Mouse (Mus musculus) midbrain, embryonic 12.5 days (tissue): ENCODE measurements around the gene Tnfsf12. TPM values are rescaled to one million over a fixed set of nuclear protein-coding genes. Genes with fewer than 3 reads are reported as not detected.
"Not testable (repeated sequence)": the region's sequence is repeated elsewhere in the genome, so short reads cannot be mapped to it uniquely, and the experiment has no call there.

Experiments used
- ATAC-seq: fragments of 200-750 bp; cut with Nextera tagmentation; 2 replicates; pipeline ENCODE4 v1.8.0; 2017; ENCODE audit warnings: low read depth, moderate TSS enrichment, moderate library complexity; ENCODE audit not compliant: low FRiP score
- H3K27ac ChIP-seq: fragments of 300-500 bp; sonication (generic); replicated peaks from 2 replicates; pipeline ENCODE4 v1.5.1; 2016; ENCODE audit warnings: mild to moderate bottlenecking
- H3K27me3 ChIP-seq: fragments of 300-500 bp; sonication (generic); 2 replicates; pipeline ENCODE4 v1.6.1; 2016; ENCODE audit warnings: mild to moderate bottlenecking
- H3K36me3 ChIP-seq: fragments of 300-500 bp; sonication (generic); 2 replicates; pipeline ENCODE4 v1.6.1; 2016
- H3K4me1 ChIP-seq: fragments of 300-500 bp; sonication (generic); 2 replicates; pipeline ENCODE4 v1.6.1; 2016
- H3K4me2 ChIP-seq: fragments of 300-500 bp; sonication (generic); replicated peaks from 2 replicates; pipeline ENCODE4 v1.6.1; 2016; ENCODE audit warnings: mild to moderate bottlenecking, moderate library complexity
- H3K4me3 ChIP-seq: fragments of 300-500 bp; sonication (generic); 2 replicates; pipeline ENCODE4 v1.5.1; 2016; ENCODE audit warnings: mild to moderate bottlenecking
- H3K9ac ChIP-seq: fragments of 300-500 bp; sonication (generic); replicated peaks from 2 replicates; pipeline ENCODE4 v1.6.1; 2016; ENCODE audit warnings: mild to moderate bottlenecking, moderate library complexity
- H3K9me3 ChIP-seq: fragments of 300-500 bp; sonication (generic); 2 replicates; pipeline ENCODE4 v1.6.1; 2016; ENCODE audit warnings: mild to moderate bottlenecking
- WGBS: fragments of 180-500 bp; shearing (Covaris S2); methylation state at CpG from one replicate; pipeline ENCODE4 v1.1.7; 2016; 5-methylcytosine and 5-hydroxymethylcytosine counted together
- polyA plus RNA-seq: library from polyadenylated mRNA; unstranded; fragments of >200 nt; fragmentation: Nextera tagmentation; extraction: Ambion mirVana; gene quantifications from 2 replicates; pipeline ENCODE4 v1.2.1, GENCODE M21; 2016

Gene Tnfsf12
- polyA plus RNA-seq, 1 experiment from 2014 or later: 2.9 TPM

GRCm38 (mm10) chr11:69712954-69713672 is 17.5 kb upstream of the Tnfsf12 start:
- no peak for ATAC-seq
- Histone ChIP-seq H3K4me2 (no peak overlapping the region), H3K4me1 (no peaks in the 10 kb centered on the region), H3K4me3 (no peak overlapping the region), H3K27ac (no peak overlapping the region), H3K9ac (no peak overlapping the region), H3K9me3 (no peaks in the 10 kb centered on the region), H3K36me3 (no peaks in the 10 kb centered on the region), H3K27me3 (no peaks in the 10 kb centered on the region)
- 81% methylated on average over 20 of the region's 20 CpGs for WGBS

- Histone ChIP-seq H3K9me3 (no peaks in the 10 kb centered on the region), H3K4me2 (no peak overlapping the region), H3K9ac (no peak overlapping the region), H3K36me3 (no peaks in the 10 kb centered on the region), H3K4me1 (no peaks in the 10 kb centered on the region), H3K27me3 (no peaks in the 10 kb centered on the region), H3K27ac (no peak overlapping the region), H3K4me3 (no peak overlapping the region)
- 81% methylated on average over 2 of the region's 2 CpGs for WGBS
- no peak for ATAC-seq
These were observed 15.4 kb upstream of the Tnfsf12 start for GRCm38 (mm10) chr11:69711082-69711481.

GRCm38 (mm10) chr11:69710470-69710869 is 14.8 kb upstream of the Tnfsf12 start:
- H3K9ac ChIP-seq: no peak overlapping the region
- H3K27me3 ChIP-seq: no peaks in the 10 kb centered on the region
- H3K4me2 ChIP-seq: no peak overlapping the region
- no peaks in the 10 kb centered on the region for H3K36me3 ChIP-seq
- H3K9me3 ChIP-seq: no peaks in the 10 kb centered on the region
- whole genome bisulfite sequencing: 72% methylated on average over 3 of the region's 3 CpGs
- no peak for ATAC-seq
- no peaks in the 10 kb centered on the region for H3K4me1 ChIP-seq
- H3K4me3 ChIP-seq: no peak overlapping the region
- no peak overlapping the region for H3K27ac ChIP-seq

GRCm38 (mm10) chr11:69709554-69710446 is 14.2 kb upstream of the Tnfsf12 start:
- 52% methylated on average over 11 of the region's 11 CpGs for WGBS
- Histone ChIP-seq H3K9me3 (no peaks in the 10 kb centered on the region), H3K9ac (no peak overlapping the region), H3K36me3 (no peaks in the 10 kb centered on the region), H3K4me3 (no peak overlapping the region), H3K27me3 (no peaks in the 10 kb centered on the region), H3K27ac (peak overlapping the region; percentile 21; the same call in 1 of the 2 replicates), H3K4me1 (no peaks in the 10 kb centered on the region), H3K4me2 (no peak overlapping the region)
- ATAC-seq: no peak

GRCm38 (mm10) chr11:69708614-69709265 is 13.1 kb upstream of the Tnfsf12 start:
- Histone ChIP-seq H3K27me3 (no peaks in the 10 kb centered on the region), H3K27ac (no peak overlapping the region), H3K36me3 (no peaks in the 10 kb centered on the region), H3K4me1 (no peaks in the 10 kb centered on the region), H3K4me3 (no peak overlapping the region), H3K4me2 (no peak overlapping the region), H3K9ac (no peak overlapping the region), H3K9me3 (no peaks in the 10 kb centered on the region)
- no peak for ATAC-seq
- 82% methylated on average over 3 of the region's 3 CpGs for WGBS

- no peak for ATAC-seq
- H3K27me3 ChIP-seq: no peaks in the 10 kb centered on the region
- H3K9ac ChIP-seq: no peak overlapping the region
- H3K9me3 ChIP-seq: no peaks in the 10 kb centered on the region
- WGBS: 92% methylated on average over 4 of the region's 4 CpGs
- H3K36me3 ChIP-seq: no peaks in the 10 kb centered on the region
- no peak overlapping the region for H3K4me3 ChIP-seq
- H3K4me1 ChIP-seq: no peaks in the 10 kb centered on the region
- H3K4me2 ChIP-seq: no peak overlapping the region
- H3K27ac ChIP-seq: no peak overlapping the region
These were observed 12.3 kb upstream of the Tnfsf12 start for GRCm38 (mm10) chr11:69707873-69708381.

GRCm38 (mm10) chr11:69707480-69707847 is 11.8 kb upstream of the Tnfsf12 start:
- no peaks in the 10 kb centered on the region for H3K4me1 ChIP-seq
- no peak for ATAC-seq
- no peaks in the 10 kb centered on the region for H3K36me3 ChIP-seq
- H3K27me3 ChIP-seq: no peaks in the 10 kb centered on the region
- no peak overlapping the region for H3K4me2 ChIP-seq
- WGBS: 85% methylated on average over 4 of the region's 4 CpGs
- no peaks in the 10 kb centered on the region for H3K9me3 ChIP-seq
- H3K4me3 ChIP-seq: no peak overlapping the region
- no peak overlapping the region for H3K27ac ChIP-seq
- H3K9ac ChIP-seq: no peak overlapping the region

- Histone ChIP-seq H3K27ac (no peak overlapping the region), H3K27me3 (no peaks in the 10 kb centered on the region), H3K36me3 (no peaks in the 10 kb centered on the region), H3K9ac (no peak overlapping the region), H3K4me3 (no peak overlapping the region), H3K4me2 (no peak overlapping the region), H3K9me3 (no peaks in the 10 kb centered on the region), H3K4me1 (no peaks in the 10 kb centered on the region)
- WGBS: 53% methylated on average over 6 of the region's 6 CpGs
- no peak for ATAC-seq
These were observed 11.3 kb upstream of the Tnfsf12 start for GRCm38 (mm10) chr11:69706775-69707479.

GRCm38 (mm10) chr11:69704613-69705010 is 9.0 kb upstream of the Tnfsf12 start:
- no peak overlapping the region for H3K4me2 ChIP-seq
- H3K4me3 ChIP-seq: no peak overlapping the region
- WGBS: 52% methylated on average over 2 of the region's 2 CpGs
- H3K9me3 ChIP-seq: no peaks in the 10 kb centered on the region
- no peaks in the 10 kb centered on the region for H3K36me3 ChIP-seq
- no peak overlapping the region for H3K27ac ChIP-seq
- H3K4me1 ChIP-seq: no peaks in the 10 kb centered on the region
- no peak for ATAC-seq
- no peak overlapping the region for H3K9ac ChIP-seq
- no peaks in the 10 kb centered on the region for H3K27me3 ChIP-seq

GRCm38 (mm10) chr11:69703814-69704612 is 8.4 kb upstream of the Tnfsf12 start:
- no peaks in the 10 kb centered on the region for H3K27me3 ChIP-seq

GRCm38 (mm10) chr11:69703381-69703780 is 7.7 kb upstream of the Tnfsf12 start:
- H3K9ac ChIP-seq, H3K27ac ChIP-seq, ATAC-seq, H3K4me1 ChIP-seq, H3K4me3 ChIP-seq, H3K9me3 ChIP-seq, H3K36me3 ChIP-seq, H3K4me2 ChIP-seq, H3K27me3 ChIP-seq: not testable (repeated sequence)
- WGBS: 74% methylated on average over 2 of the region's 3 CpGs

More at GRCm38 (mm10) chr11:69703814-69704612, 8.4 kb upstream of the Tnfsf12 start:
- Histone ChIP-seq H3K9me3 (no peaks in the 10 kb centered on the region), H3K4me2 (no peak overlapping the region), H3K4me1 (no peaks in the 10 kb centered on the region), H3K4me3 (no peak overlapping the region), H3K36me3 (no peaks in the 10 kb centered on the region), H3K9ac (no peak overlapping the region), H3K27ac (no peak overlapping the region)
- WGBS: 73% methylated on average over 8 of the region's 8 CpGs
- ATAC-seq: no peak
